Mouse (Mus musculus) heart, postnatal 0 days (tissue): Measurements from ENCODE around the gene Nanog.

Source experiments
- CTCF ChIP-seq: IDR thresholded peaks from 2 replicates; pipeline ENCODE4 v1.5.1; 2016; ENCODE audit warnings: antibody characterized with exemption, control low read depth, low read depth
- EP300 ChIP-seq: IDR thresholded peaks from 2 replicates; pipeline ENCODE4 v1.6.1; 2016; ENCODE audit warnings: antibody characterized with exemption, low read depth

GRCm38 (mm10) chr6:122686709-122687108 lies 20.6 kb upstream of the Nanog start:
- no peak for TF ChIP-seq EP300
- no peak for TF ChIP-seq CTCF
